Mouse (Mus musculus) erythroblast, adult 5-6 weeks (primary cell): ENCODE measurements around the gene Rnf208. TPM values are rescaled to one million over a fixed set of nuclear protein-coding genes. Genes with fewer than 3 reads are reported as not detected.

Source experiments
- ATAC-seq: replicated peaks from 2 replicates; pipeline ENCODE4 v1.8.0; 2016; ENCODE audit warnings: moderate number of reproducible peaks, mild to moderate bottlenecking, moderate TSS enrichment, inconsistent platforms; ENCODE audit not compliant: poor library complexity, low FRiP score, severe bottlenecking
- total RNA-seq, 2 experiments: library from RNA; stranded (forward) in 1 of 2; stranded (reverse) in 1 of 2; fragments of 150-400 nt in 1 of 2; fragments of 200-764, 138-1000 nt in 1 of 2; gene quantifications; 2 replicates each; pipeline versions ENCODE4 v1.2.3 to v1.2.4; 2015 to 2017; ENCODE audit warnings: low replicate concordance in 2 of 2

Gene Rnf208
- total RNA-seq, 2 experiments from 2014 or later = not detected

- peak; percentile 69 for ATAC-seq
Observed at GRCm38 (mm10) chr2:25223681-25224491, 18.2 kb upstream of the Rnf208 start.

- ATAC-seq = no peak
Observed at GRCm38 (mm10) chr2:25224492-25224765, 17.6 kb upstream of the Rnf208 start, which contains the start of gene Tubb4b. Gene Tubb4b, minus strand, starts transcription at chr2:25224702.

- ATAC-seq = peak; percentile 77
Observed at GRCm38 (mm10) chr2:25224766-25225752, 17.0 kb upstream of the Rnf208 start.

- ATAC-seq = no peak
Observed at GRCm38 (mm10) chr2:25225811-25226379, 16.2 kb upstream of the Rnf208 start.

GRCm38 (mm10) chr2:25226864-25227263 lies 15.2 kb upstream of the Rnf208 start:
- no peak for ATAC-seq

- ATAC-seq = no peak
Observed at GRCm38 (mm10) chr2:25227406-25227805, 14.6 kb upstream of the Rnf208 start.

- ATAC-seq = peak; percentile 46
Observed at GRCm38 (mm10) chr2:25228431-25228889, 13.6 kb upstream of the Rnf208 start.

- ATAC-seq = no peak
Observed at GRCm38 (mm10) chr2:25228995-25229530, 13.0 kb upstream of the Rnf208 start.

- no peak for ATAC-seq
Observed at GRCm38 (mm10) chr2:25229582-25229981, 12.5 kb upstream of the Rnf208 start.

GRCm38 (mm10) chr2:25230581-25230980 lies 11.5 kb upstream of the Rnf208 start:
- ATAC-seq = no peak

GRCm38 (mm10) chr2:25231038-25231437 lies 11.0 kb upstream of the Rnf208 start:
- no peak for ATAC-seq

- no peak for ATAC-seq
Observed at GRCm38 (mm10) chr2:25233421-25233820, 8.6 kb upstream of the Rnf208 start.

GRCm38 (mm10) chr2:25234050-25234449 lies 8.0 kb upstream of the Rnf208 start, which contains the start of gene Slc34a3:
Gene Slc34a3, minus strand, starts transcription at chr2:25234364.
- ATAC-seq = no peak

GRCm38 (mm10) chr2:25234551-25235220 lies 7.4 kb upstream of the Rnf208 start:
- ATAC-seq = no peak

- no peak for ATAC-seq
Observed at GRCm38 (mm10) chr2:25236614-25237013, 5.4 kb upstream of the Rnf208 start, which contains the start of gene Rnf224. Gene Rnf224, minus strand, starts transcription at chr2:25236787.

- ATAC-seq = no peak
Observed at GRCm38 (mm10) chr2:25237522-25237921, 4.5 kb upstream of the Rnf208 start.

- no peak for ATAC-seq
Observed at GRCm38 (mm10) chr2:25238106-25238505, 3.9 kb upstream of the Rnf208 start.

- ATAC-seq = no peak
Observed at GRCm38 (mm10) chr2:25239766-25240165, 2.3 kb upstream of the Rnf208 start.

GRCm38 (mm10) chr2:25240310-25240709 lies 1.7 kb upstream of the Rnf208 start:
- ATAC-seq = no peak
